Mouse (Mus musculus) forebrain, embryonic 12.5 days (tissue): ENCODE data around the gene Stk24. TPM values are rescaled to one million over a fixed set of nuclear protein-coding genes. Genes with fewer than 3 reads are reported as not detected.
A peak's percentile ranks its signal among the peaks of the same experiment; 100 is the strongest.

Source experiments
- ATAC-seq: fragments of 200-750 bp; cut with Nextera tagmentation; 2 replicates; pipeline ENCODE4 v1.8.0; 2017; ENCODE audit warnings: moderate TSS enrichment; ENCODE audit not compliant: low FRiP score
- H3K27ac ChIP-seq: fragments of 300-500 bp; sonication (generic); 2 replicates; pipeline ENCODE4 v1.5.1; 2016; ENCODE audit warnings: mild to moderate bottlenecking
- H3K27me3 ChIP-seq: fragments of 300-500 bp; sonication (generic); 2 replicates; pipeline ENCODE4 v1.6.1; 2016; ENCODE audit warnings: mild to moderate bottlenecking
- H3K36me3 ChIP-seq: fragments of 300-500 bp; sonication (generic); replicated peaks from 2 replicates; pipeline ENCODE4 v1.6.1; 2016; ENCODE audit warnings: mild to moderate bottlenecking
- H3K4me1 ChIP-seq: fragments of 300-500 bp; sonication (generic); 2 replicates; pipeline ENCODE4 v1.6.1; 2016
- H3K4me2 ChIP-seq: fragments of 300-500 bp; sonication (generic); 2 replicates; pipeline ENCODE4 v1.6.1; 2016; ENCODE audit warnings: mild to moderate bottlenecking, moderate library complexity
- H3K4me3 ChIP-seq: fragments of 300-500 bp; sonication (generic); replicated peaks from 2 replicates; pipeline ENCODE4 v1.5.1; 2016; ENCODE audit warnings: mild to moderate bottlenecking
- H3K9ac ChIP-seq: fragments of 300-500 bp; sonication (generic); 2 replicates; pipeline ENCODE4 v1.6.1; 2016; ENCODE audit warnings: mild to moderate bottlenecking
- H3K9me3 ChIP-seq: fragments of 300-500 bp; sonication (generic); 2 replicates; pipeline ENCODE4 v1.6.1; 2016
- WGBS: fragments of 180-500 bp; shearing (Covaris S2); methylation state at CpG from one replicate; pipeline ENCODE4 v1.1.7; 2016; 5-methylcytosine and 5-hydroxymethylcytosine counted together
- polyA plus RNA-seq: library from polyadenylated mRNA; unstranded; fragments of >200 nt; fragmentation: Nextera tagmentation; extraction: Ambion mirVana; gene quantifications from 2 replicates; pipeline ENCODE4 v1.2.1, GENCODE M21; 2016

The Stk24 gene
- polyA plus RNA-seq, 1 experiment from 2014 or later = 41.3 TPM

DNA sequence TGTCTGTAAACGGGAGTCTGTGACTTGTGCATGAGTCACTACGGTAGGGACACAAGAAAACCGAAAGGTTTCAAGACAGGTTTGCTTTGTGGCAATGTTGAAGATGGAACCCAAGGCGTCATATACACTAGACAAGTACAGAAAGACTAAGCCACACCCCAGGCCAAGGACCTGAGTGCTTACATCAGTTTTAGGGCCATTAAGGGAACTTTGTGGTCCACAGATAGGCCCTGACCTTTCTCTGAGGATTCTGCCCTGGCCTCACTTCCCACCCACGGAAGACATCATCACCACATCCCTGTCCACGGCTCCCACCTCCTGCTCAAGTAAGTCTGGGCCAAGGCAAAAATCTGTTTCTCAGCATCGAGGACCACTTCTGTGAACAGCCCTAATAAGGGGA lies 27.1 kb upstream of the Stk24 start:
- H3K27me3 ChIP-seq = 0 out of 2 replicates have a peak, but pooled peaks cover 4% of the 10 kb centered on the region
- H3K9ac ChIP-seq = no peak overlapping the region
- H3K4me3 ChIP-seq = no peak overlapping the region
- no peak overlapping the region for H3K4me2 ChIP-seq
- no peaks in the 10 kb centered on the region for H3K9me3 ChIP-seq
- 94% methylated on average over 7 of the region's 7 CpGs for WGBS
- ATAC-seq = no peak
- H3K36me3 ChIP-seq = no peaks in the 10 kb centered on the region
- H3K4me1 ChIP-seq = no peaks in the 10 kb centered on the region
- H3K27ac ChIP-seq = no peak overlapping the region

DNA sequence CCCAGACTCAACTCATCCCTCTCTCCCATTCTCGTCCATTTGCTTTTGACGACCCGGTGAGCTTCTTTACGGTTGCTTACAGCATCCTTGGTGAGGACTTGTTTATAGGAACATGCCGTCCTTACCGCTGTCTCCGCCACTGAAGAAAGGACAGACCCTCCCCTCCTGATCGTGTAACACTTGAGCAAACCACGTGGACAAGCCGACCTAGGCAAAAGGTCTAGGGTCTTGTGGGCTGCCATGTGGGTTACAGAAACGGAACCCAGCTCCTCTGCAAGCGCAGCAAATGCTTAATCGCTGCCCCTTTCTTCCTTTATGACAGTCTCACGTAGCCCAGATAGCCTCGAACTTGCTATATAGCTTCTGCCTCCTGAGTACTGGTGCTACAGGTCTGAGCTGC lies 25.7 kb upstream of the Stk24 start:
- H3K4me3 ChIP-seq = peak overlapping the region; percentile 19
- no peak overlapping the region for H3K9ac ChIP-seq
- H3K27ac ChIP-seq = no peak overlapping the region
- H3K4me1 ChIP-seq = no peaks in the 10 kb centered on the region
- no peaks in the 10 kb centered on the region for H3K36me3 ChIP-seq
- H3K27me3 ChIP-seq = 0 out of 2 replicates have a peak, but pooled peaks cover 4% of the 10 kb centered on the region
- H3K4me2 ChIP-seq = peak overlapping the region; percentile 53
- 0 out of 2 replicates have a peak, but pooled peaks have one; percentile 30 for ATAC-seq
- H3K9me3 ChIP-seq = no peaks in the 10 kb centered on the region
- WGBS = 64% methylated on average over 15 of the region's 15 CpGs

DNA sequence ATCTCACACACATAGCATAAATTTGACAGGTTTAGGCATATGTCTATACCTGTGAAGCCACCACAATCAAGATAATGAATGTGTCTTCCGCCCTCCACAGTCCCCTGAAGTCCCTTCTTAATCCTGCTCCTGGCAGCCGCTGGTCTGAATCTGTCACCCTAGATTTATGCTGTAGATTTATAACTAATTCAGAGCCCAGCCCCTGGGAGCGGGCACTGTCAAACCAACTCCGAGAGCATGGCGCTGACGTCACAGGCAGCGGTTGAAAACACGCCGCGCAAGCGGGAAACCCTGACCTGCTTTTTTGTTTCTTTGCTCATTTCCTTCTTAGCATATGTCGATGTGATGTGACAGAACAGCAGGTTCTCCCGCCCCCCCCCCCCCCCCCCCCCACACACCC lies 25.3 kb upstream of the Stk24 start:
- Histone ChIP-seq H3K27ac (no peak overlapping the region), H3K4me2 (peak overlapping the region; percentile 53), H3K9me3 (no peaks in the 10 kb centered on the region), H3K27me3 (0 out of 2 replicates have a peak, but pooled peaks cover 4% of the 10 kb centered on the region), H3K4me1 (no peaks in the 10 kb centered on the region), H3K9ac (no peak overlapping the region), H3K4me3 (peak overlapping the region; percentile 19), H3K36me3 (no peaks in the 10 kb centered on the region)
- ATAC-seq = peak; percentile 55; the same call in 1 of the 2 replicates
- WGBS = 61% methylated on average over 12 of the region's 13 CpGs

DNA sequence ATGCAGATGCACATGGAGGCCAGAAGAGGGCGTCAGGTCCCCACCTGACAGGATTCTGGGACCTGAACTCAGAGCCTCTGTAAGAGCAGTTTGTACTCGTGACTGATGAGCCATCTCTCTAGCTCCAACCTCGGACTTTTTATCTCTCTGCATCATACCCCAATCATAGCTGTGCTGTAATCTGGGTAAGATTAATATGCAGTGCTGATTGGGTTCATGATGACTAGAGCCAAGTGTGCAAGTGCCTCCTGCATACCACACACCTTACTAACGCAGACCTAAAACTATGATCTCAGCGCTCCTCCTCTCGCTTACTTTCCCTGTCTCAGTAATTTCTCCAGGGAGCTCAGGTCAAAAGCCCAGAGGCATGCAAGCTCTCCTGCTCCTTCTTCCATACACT lies 19.9 kb upstream of the Stk24 start:
- no peak for ATAC-seq
- WGBS = 87% methylated on average over 6 of the region's 6 CpGs
- Histone ChIP-seq H3K9me3 (no peaks in the 10 kb centered on the region), H3K4me3 (no peak overlapping the region), H3K27me3 (0 out of 2 replicates have a peak, but pooled peaks cover 1% of the 10 kb centered on the region), H3K4me2 (no peak overlapping the region), H3K4me1 (no peaks in the 10 kb centered on the region), H3K9ac (no peak overlapping the region), H3K36me3 (no peaks in the 10 kb centered on the region), H3K27ac (no peak overlapping the region)

DNA sequence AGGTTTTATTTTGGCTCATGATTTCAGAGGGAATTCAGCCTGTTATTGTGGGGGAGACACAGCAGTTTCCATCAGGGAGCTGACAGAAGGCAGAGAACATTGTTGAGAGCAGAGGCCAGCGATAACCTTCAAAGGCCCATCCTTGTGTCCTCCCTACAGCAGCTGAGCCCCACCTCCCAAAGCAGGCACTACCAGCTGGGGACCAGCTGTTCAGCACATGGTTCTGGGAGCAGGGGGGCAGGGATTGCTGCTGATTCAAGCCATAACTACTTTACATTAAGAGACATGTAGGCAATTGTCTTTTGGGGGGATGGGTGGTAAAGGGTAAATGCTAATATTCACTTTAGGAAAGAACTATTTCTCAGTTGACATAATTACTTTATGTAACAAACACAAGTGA lies 17.7 kb upstream of the Stk24 start:
- H3K9ac ChIP-seq = no peak overlapping the region
- H3K27ac ChIP-seq = no peak overlapping the region
- H3K9me3 ChIP-seq = no peaks in the 10 kb centered on the region
- WGBS = 72% methylated on average over 1 of the region's 1 CpGs
- no peaks in the 10 kb centered on the region for H3K4me1 ChIP-seq
- ATAC-seq = no peak
- H3K4me2 ChIP-seq = no peak overlapping the region
- H3K4me3 ChIP-seq = no peak overlapping the region
- H3K36me3 ChIP-seq = no peaks in the 10 kb centered on the region
- H3K27me3 ChIP-seq = no peaks in the 10 kb centered on the region

DNA sequence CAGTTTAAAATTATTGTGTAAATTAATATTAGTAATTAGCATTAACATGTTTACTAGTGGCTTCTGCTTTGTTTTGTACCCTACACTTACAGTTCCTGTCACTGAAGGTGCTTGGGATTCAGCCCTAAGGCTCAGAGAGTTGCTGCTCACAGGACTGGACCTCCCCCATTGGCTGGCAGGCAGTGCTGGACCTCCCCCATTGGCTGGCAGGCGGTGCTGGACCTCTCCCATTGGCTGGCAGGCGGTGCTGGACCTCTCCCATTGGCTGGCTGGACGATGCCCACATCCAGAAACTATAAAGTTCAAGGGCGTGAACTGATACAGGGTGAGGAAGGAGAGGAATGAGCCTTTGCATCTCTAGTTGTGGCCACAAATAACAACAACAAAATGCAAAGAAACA lies 15.3 kb upstream of the Stk24 start:
- ATAC-seq = no peak
- 87% methylated on average over 4 of the region's 4 CpGs for WGBS
- Histone ChIP-seq H3K4me1 (no peaks in the 10 kb centered on the region), H3K36me3 (no peaks in the 10 kb centered on the region), H3K4me2 (no peak overlapping the region), H3K9ac (no peak overlapping the region), H3K4me3 (no peak overlapping the region), H3K27ac (no peak overlapping the region), H3K27me3 (no peaks in the 10 kb centered on the region), H3K9me3 (no peaks in the 10 kb centered on the region)

DNA sequence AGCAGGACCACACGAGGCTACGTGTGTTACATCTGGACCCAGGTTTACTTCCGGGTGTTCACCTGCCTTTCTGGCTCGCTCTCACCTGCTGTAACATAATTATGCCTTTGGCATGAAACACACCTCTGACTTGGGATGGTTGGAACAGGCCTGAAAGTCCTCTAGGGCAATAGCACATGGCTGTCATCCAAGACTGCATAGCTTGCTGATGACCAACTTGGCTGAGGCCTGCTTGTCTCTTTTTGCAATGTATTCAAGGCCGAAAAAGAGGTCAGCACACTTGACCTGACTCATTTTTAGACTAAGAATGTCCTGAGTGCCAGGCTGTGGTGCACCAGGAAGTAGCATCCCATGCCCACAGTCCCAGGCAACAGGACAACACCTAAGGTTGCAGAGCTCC lies 12.1 kb upstream of the Stk24 start:
- WGBS = 87% methylated on average over 5 of the region's 5 CpGs
- H3K4me2 ChIP-seq = no peak overlapping the region

DNA sequence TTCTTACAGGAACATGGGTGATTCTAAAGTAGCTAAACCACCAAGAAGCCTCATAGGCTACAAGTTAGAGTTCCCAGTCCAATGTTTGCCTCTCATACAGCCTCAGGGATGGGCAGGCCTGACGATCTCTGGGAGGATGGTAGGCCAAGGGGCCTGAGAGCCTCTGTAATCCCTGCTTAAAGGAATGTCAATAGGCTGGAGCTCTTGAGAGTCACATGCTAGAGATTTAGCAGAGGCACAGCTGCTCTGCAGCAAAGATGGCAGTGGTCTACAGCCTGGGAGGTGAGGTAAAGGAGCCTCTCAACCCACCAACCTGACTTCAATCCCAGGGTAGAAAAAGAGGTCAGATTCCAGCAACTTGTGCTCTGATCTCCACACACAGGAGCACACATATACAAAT lies 7.9 kb upstream of the Stk24 start:
- Histone ChIP-seq H3K27me3 (no peaks in the 10 kb centered on the region), H3K4me1 (peaks cover 17% of the 10 kb centered on the region), H3K4me3 (no peak overlapping the region), H3K36me3 (no peaks in the 10 kb centered on the region), H3K9me3 (no peaks in the 10 kb centered on the region), H3K4me2 (no peak overlapping the region), H3K9ac (no peak overlapping the region), H3K27ac (no peak overlapping the region)
- 15% methylated on average over 1 of the region's 1 CpGs for WGBS
- no peak for ATAC-seq

More for the DNA sequence above, 12.1 kb upstream of the Stk24 start:
- no peaks in the 10 kb centered on the region for H3K36me3 ChIP-seq
- no peak for ATAC-seq
- no peaks in the 10 kb centered on the region for H3K9me3 ChIP-seq
- H3K4me3 ChIP-seq = no peak overlapping the region
- H3K9ac ChIP-seq = no peak overlapping the region
- no peak overlapping the region for H3K27ac ChIP-seq
- H3K27me3 ChIP-seq = no peaks in the 10 kb centered on the region
- H3K4me1 ChIP-seq = peaks cover 3% of the 10 kb centered on the region; the same call in 1 of the 2 replicates

DNA sequence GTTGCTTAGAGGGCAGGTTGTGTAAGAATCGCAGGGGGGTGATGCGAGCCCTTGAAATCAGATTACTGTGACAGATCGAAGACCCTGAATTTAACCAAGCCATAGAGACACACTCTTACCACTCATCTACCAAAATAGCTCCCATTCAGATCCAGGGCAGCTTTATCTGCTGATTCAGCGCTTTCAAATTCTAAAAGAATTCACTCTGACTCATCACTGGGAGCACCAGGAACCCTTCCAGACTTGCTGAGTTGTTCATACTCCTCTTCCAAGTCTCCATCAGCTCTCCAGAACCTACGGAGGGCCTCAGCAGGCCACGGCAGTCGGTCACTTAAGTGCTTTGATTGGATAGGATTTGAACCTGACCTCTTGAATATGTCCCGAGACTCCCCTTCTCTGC lies 5.6 kb upstream of the Stk24 start:
- WGBS = 92% methylated on average over 8 of the region's 8 CpGs
- Histone ChIP-seq H3K4me2 (no peak overlapping the region), H3K36me3 (no peaks in the 10 kb centered on the region), H3K27me3 (no peaks in the 10 kb centered on the region), H3K9me3 (no peaks in the 10 kb centered on the region), H3K4me1 (peaks cover 17% of the 10 kb centered on the region), H3K4me3 (no peak overlapping the region), H3K9ac (no peak overlapping the region), H3K27ac (no peak overlapping the region)
- no peak for ATAC-seq

DNA sequence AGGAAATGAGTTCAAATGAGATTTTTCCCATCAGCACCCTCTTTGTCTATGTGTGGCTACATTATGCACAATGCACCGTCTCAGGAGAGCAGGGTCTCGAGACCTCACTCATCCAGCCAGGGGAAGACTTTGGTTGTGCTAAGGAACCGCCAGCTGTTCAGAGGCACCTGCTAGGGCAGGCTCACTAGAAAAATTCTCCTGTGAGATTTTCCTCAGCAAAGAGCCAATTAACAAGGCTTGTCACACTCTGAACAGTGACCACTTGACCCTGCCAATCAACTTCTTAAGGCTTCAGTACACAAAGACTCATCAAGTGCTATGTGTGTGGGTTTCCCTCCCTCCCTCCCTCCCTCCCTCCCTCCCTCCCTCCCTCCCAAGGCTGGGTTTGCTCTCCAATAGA lies 4.0 kb upstream of the Stk24 start:
- Histone ChIP-seq H3K27ac (0 out of 2 replicates have a peak overlapping the region, but pooled peaks have one; percentile 2), H3K36me3 (no peaks in the 10 kb centered on the region), H3K27me3 (no peaks in the 10 kb centered on the region), H3K9ac (no peak overlapping the region), H3K4me2 (no peak overlapping the region), H3K4me1 (peaks cover 25% of the 10 kb centered on the region), H3K9me3 (no peaks in the 10 kb centered on the region), H3K4me3 (no peak overlapping the region)
- peak; percentile 53 for ATAC-seq
- WGBS = 19% methylated on average over 3 of the region's 3 CpGs

DNA sequence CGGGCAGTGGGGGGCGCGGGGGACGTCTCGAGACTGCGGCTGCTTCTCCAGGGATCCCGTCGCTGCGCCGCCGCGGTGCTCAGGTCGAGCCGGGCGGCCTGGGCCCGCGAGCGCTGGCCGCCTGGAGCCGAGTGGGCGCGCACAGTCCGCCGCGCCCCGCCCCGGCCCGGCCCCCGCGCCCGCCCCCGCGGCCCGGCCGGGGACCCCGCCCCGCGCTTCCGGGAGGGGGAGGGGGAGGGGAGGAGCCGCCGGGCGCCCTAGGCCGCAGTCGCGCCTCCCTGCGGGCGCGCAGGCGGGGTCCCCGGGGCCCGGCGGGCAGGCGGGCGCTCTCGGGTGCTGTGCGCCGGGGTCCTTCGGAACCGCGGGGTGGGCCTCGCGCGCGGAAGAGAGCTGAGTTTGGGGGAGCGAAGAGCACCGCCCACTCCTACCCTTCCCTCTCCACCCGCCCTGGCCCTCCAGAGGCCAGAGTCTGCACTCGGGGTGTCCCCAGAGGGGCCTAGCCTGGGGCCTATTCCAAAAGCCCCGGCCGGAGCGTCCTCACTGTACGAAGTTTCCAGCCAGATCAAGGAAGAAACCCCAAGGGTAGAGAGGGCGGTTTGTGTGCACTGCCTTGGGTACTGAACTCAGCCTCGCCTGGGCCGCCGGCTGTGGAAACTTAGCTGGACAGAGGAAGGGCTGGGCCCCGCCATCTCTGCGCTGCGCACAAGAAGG lies 540 bp downstream of the Stk24 start:
- H3K4me2 ChIP-seq = peak overlapping the region; percentile 83
- peak; percentile 86 for ATAC-seq

DNA sequence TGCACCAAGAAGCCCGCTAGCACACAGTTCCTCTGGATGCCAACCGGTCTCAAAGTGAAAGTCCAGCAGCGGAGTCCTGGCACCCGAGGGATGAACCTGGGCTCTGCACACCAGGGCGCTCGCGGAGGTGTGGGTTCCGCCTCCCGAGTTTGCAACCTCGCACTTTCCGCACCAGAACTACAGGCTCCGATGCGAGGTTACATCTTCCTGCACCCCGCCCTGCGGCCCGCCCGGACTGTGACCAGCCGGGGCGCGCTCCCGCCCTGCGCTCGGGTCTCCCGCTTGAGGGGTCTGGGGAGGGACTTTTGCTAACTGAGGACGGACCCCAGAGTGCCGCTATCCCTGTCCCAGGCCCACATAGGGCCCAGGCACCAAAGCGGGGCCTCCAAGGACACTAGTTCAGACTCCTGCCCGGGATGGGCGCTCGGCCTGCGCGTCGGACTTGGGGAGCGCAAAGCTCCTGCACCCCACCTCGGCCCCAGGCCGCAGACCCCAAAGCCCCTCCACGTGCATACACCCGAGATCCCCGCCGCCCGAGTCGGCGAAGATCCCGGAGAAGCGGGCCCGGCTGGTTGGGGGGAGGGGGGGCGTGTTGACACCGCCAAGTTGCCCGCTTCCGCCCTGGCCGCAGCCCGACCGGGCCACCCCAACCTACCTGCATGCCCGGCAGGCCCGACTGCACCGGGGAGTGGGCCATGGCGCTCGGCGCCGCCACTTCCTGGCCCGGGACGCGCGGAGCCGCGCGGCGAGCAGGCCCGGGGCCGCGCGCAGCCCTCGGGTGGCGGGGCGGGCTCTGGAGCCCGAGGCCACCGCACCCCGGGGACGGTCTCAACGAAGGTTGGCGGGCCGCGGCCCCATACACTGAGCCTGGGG lies 1.3 kb downstream of the Stk24 start:
- ATAC-seq = peak; percentile 84
- Histone ChIP-seq H3K9ac (peak overlapping the region; percentile 95), H3K27ac (peak overlapping the region; percentile 89), H3K9me3 (no peaks in the 10 kb centered on the region), H3K27me3 (no peaks in the 10 kb centered on the region), H3K4me2 (peak overlapping the region; percentile 83), H3K4me3 (peak overlapping the region; percentile 93), H3K4me1 (peaks cover 25% of the 10 kb centered on the region), H3K36me3 (0 out of 2 replicates have a peak, but pooled peaks cover 5% of the 10 kb centered on the region)
- WGBS = under 1% methylated on average over 78 of the region's 83 CpGs

More for the DNA sequence above, 540 bp downstream of the Stk24 start:
- peaks cover 33% of the 10 kb centered on the region for H3K4me1 ChIP-seq
- H3K27ac ChIP-seq = peak overlapping the region; percentile 89
- no peaks in the 10 kb centered on the region for H3K27me3 ChIP-seq
- WGBS = under 1% methylated on average over 40 of the region's 79 CpGs
- H3K9ac ChIP-seq = peak overlapping the region; percentile 95
- H3K9me3 ChIP-seq = no peaks in the 10 kb centered on the region
- H3K4me3 ChIP-seq = peak overlapping the region; percentile 93
- H3K36me3 ChIP-seq = 0 out of 2 replicates have a peak, but pooled peaks cover 5% of the 10 kb centered on the region
